Comparison of ENCODE assay signal across 12 mouse cellular contexts in the genomic region with DNA sequence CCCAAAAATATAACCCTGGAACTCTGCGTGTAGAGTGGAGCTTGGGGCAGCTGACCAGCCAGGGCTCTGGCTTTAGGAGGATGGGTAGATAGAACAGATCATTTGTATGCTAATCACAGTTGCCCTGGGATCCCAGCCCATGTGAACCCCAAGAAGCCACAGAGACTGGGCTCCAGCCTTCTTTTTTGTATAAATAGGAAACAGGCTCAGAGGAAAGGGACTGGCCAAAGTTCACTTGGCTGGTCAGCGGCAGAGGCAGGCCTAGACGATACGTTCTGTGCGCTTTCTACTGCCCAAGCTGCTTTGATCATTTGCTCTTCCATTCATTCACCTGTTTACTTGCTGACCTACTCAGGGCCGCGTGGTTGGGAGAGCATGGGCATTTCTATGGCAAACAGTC. TPM values are rescaled to one million over a fixed set of nuclear protein-coding genes. Genes with fewer than 3 reads are reported as not detected.
"Had no signal": no experiment of that assay in that cellular context is flagged by ENCODE, and none has a peak within 500 bp of the region (broad histone marks: within the 10 kb centered on the region; RNA-seq: fewer than 3 reads in every experiment).

No protein-coding gene starts in this region.

- H3K4me2 ChIP-seq: intestine, embryonic 15.5 days; midbrain, embryonic 13.5 days; stomach, embryonic 15.5 days had no signal

- DNase-seq: kidney, adult 8-10 months; lung, adult 2 months; lung, postnatal 36 days; thymus, postnatal 36 days had no signal

- H3K4me3 ChIP-seq: intestine, embryonic 15.5 days; limb, embryonic 10.5 days; midbrain, embryonic 13.5 days; stomach, embryonic 15.5 days had no signal

- H3K9ac ChIP-seq: intestine, embryonic 15.5 days; liver, embryonic 14.5 days; midbrain, embryonic 13.5 days; stomach, embryonic 15.5 days had no signal

- ATAC-seq: intestine, embryonic 15.5 days; lung, postnatal 0 days had no signal

- H3K27ac ChIP-seq: intestine, embryonic 15.5 days; kidney, postnatal 0 days; limb, embryonic 10.5 days; liver, embryonic 14.5 days; stomach, embryonic 15.5 days had no signal

- H3K9me3 ChIP-seq: intestine, embryonic 15.5 days; limb, embryonic 10.5 days; midbrain, embryonic 13.5 days; stomach, embryonic 15.5 days had no signal

- H3K36me3 ChIP-seq: intestine, embryonic 15.5 days; stomach, embryonic 15.5 days had no signal

- H3K4me1 ChIP-seq: stomach, embryonic 15.5 days had no signal

RNA-seq across cellular contexts. Expression of a gene that starts 27.1 kb away (rescaled TPM):
- total RNA-seq: megakaryocyte progenitor cell, adult 5-6 weeks had no signal
- polyA plus RNA-seq: lung, adult 2 months; lung, postnatal 0 days had no signal
